Comparison of ENCODE assay signal across 8 mouse cellular contexts in the genomic region with DNA sequence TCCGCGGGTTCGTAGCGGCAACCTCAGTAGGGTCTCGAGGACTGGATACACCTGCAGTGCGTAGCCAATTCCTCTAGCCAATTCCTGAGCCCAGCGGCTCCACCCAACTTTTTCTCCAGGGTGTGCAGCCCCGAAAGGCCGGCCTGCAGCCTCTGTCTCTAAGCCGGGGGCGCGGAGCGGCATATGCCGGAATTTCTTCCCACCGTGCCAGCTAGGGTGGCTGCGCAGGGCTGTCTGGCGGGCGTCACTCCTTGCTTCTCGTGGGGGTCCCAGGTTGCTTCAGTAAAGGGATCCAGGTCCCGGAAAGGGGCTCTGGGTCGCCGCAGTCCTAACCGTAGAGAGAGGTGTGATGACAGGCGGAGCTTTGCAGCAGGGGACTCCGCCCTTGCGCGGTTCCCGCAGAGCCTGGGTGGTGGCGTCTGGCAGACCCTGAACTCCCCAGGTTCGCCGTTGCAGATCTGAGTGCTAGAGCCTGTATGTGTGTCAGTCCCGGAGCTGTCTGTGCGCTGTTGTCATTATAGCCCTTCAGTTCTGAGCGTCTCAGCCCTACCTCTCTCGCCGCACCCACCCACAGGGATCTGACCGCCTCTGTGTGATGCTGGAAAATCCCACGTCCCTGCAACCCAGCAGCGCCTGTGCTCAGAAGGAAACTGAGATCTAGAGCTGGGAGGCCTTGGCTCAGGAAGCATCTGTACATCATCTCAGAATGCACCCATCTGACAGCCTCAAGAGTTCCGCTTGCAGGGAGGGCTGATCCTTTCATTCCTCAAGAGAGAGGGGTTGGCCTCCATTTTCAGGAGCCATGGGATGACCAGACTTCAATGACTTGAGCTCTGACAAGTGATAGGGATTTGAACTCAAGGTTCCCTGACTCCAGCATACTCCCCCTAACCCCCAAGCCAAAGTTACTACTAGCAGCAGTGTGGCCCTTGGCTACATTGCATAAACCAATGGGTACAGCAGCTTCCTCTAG. TPM values are rescaled to one million over a fixed set of nuclear protein-coding genes. Genes with fewer than 3 reads are reported as not detected.
A peak's percentile ranks its signal among the peaks of the same experiment; 100 is the strongest.
DNase-seq lines count a peak whose midpoint lies in the region; ATAC-seq lines count a peak whose summit lies in the region.

No protein-coding gene starts in this region.

- H3K27ac ChIP-seq in liver, embryonic 15.5 days (replicated peaks), result no peak overlapping the region

- H3K27me3 ChIP-seq in liver, embryonic 15.5 days, result peaks cover 51% of the 10 kb centered on the region

- H3K4me1 ChIP-seq in liver, embryonic 15.5 days (replicated peaks), result peaks cover 16% of the 10 kb centered on the region

- peak overlapping the region; percentile 83 for H3K4me2 ChIP-seq in liver, embryonic 15.5 days

- H3K36me3 ChIP-seq in liver, embryonic 15.5 days (replicated peaks), result no peaks in the 10 kb centered on the region

- 0 out of 2 replicates have a peak, but pooled peaks have one; percentile 6 for ATAC-seq in liver, embryonic 15.5 days (ENCODE audit: insufficient read depth)

- H3K9me3 ChIP-seq in liver, embryonic 15.5 days (replicated peaks), result no peaks in the 10 kb centered on the region

- WGBS in liver, embryonic 15.5 days (ENCODE audit: insufficient replicate concordance), result 2% methylated on average over 40 of the region's 40 CpGs

- DNase-seq in layer of hippocampus, adult 11-12 months (ENCODE audit: low spot score), result peak; percentile 65
- DNase-seq in layer of hippocampus, adult 9-10 months (ENCODE audit: low spot score), result no peak
- DNase-seq in brain, adult 2 months (ENCODE audit: low read depth, low spot score), result peak; percentile 77
- peak; percentile 71 to 74 for DNase-seq in frontal cortex, postnatal 36 days (ENCODE audit: low spot score in 2 of 2)
- DNase-seq in kidney, postnatal 4 days, result peak; percentile 45 to 51
- DNase-seq in right cerebral cortex, postnatal 14 days, result peak; percentile 52
- DNase-seq in Muller cell, postnatal 12 days (ENCODE audit: inconsistent ontology term), result no peak

- peak overlapping the region; percentile 56 for H3K4me3 ChIP-seq in liver, embryonic 15.5 days (replicated peaks)

- peak overlapping the region; percentile 30; the same call in 1 of the 2 replicates for H3K9ac ChIP-seq in liver, embryonic 15.5 days

RNA-seq across cellular contexts. Expression of a gene that starts 0.7 kb away (rescaled TPM):
- polyA plus RNA-seq in liver, embryonic 15.5 days (2015; fragmentation: Nextera tagmentation; extraction: Ambion mirVana), result 0.36 and 0.52 TPM in 2 replicates

RNA-seq across cellular contexts. Expression of a gene that starts 18.6 kb away (rescaled TPM):
- polyA plus RNA-seq in liver, embryonic 15.5 days (2015; fragmentation: Nextera tagmentation; extraction: Ambion mirVana), result 2.7 and 3.3 TPM in 2 replicates

Comparison
In these comparisons a context has a peak if more than half of its experiments do, and no peak if none do; other contexts are left out.
1. DNase-seq: peak in layer of hippocampus, adult 11-12 months (single experiment), brain, adult 2 months (single experiment), frontal cortex, postnatal 36 days (2 of 2), kidney, postnatal 4 days (2 of 2) and right cerebral cortex, postnatal 14 days (single experiment); none in layer of hippocampus, adult 9-10 months (single experiment) and Muller cell, postnatal 12 days (single experiment).